Mouse (Mus musculus) spleen, adult 12 weeks (tissue): ENCODE measurements around the gene Cdkn2aip.

Source experiments
- DNase-seq: peaks from one replicate; pipeline ENCODE4 v3.0.0; 2022; ENCODE audit warnings: low spot score

Cdkn2aip gene

DNA sequence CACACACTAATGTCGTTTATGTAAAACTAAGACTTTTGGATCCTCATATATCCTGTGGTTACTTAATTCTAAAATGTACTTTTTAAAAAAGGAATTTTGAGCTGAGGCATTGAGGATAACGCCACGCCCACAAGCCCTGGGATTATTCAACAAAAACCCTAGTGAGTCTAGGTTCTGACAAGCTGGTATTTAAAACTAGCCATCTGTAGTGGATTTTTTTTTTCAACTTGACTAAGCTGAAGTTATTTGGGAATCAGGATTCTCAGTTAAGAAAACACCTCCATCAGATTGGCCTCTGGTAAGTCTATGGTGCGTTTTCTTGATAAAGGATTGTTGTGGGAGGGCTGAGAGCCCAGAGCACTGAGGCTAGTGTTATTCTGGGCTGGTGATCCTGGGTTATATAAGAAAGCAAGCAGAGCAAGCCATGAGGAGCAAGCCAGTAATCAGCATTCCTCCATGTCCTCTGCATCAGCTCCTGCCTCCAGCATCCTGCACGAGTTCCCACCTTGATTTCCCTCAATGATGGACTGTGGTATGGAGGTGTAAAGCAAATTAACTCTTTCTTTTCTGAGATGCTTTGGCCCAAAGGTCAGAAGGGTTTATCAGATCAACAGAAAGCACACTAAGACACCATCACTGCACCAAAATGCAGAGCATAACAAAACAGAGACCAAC is 18.2 kb downstream of the Cdkn2aip start:
- DNase-seq = no peak

DNA sequence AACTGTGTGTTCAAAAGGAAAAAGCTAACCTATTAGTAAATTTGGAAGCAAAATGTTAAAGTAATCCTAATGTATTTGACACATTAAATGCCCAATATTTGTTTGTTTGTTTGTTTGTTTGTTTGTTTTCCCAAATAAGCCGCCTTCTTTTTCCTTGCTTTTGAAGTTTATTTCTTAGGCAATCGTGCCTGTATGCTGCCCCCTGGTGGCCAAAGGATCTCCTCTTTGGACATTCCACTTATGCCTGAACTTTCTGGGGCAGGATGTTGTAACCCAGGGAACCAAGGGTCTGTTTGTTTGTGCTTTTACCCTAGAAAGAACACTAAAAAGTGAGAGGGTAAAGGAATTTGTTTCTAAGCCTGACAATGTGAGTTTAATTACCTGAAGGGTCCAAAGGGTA is 20.6 kb downstream of the Cdkn2aip start:
- peak; percentile 50 for DNase-seq

DNA sequence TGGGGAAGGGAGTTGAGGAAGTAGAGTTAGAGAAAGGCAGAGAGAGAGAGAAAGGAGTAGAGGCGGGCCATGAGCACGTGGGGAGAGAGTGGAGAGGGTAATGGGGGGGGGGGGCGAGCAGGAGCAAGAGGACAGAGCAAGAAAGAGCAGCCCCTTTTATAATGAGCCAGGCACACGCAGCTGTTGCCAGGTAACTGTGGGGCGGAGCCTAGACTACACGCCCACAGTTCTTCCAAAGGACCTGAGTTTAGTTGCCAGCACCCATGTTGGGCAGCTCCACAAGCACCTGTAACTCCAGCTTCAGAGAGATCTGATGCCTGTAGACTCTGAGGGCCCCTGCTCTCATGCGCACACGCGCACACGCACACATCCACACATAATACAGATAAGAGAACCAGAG is 21.9 kb downstream of the Cdkn2aip start:
- DNase-seq = no peak

DNA sequence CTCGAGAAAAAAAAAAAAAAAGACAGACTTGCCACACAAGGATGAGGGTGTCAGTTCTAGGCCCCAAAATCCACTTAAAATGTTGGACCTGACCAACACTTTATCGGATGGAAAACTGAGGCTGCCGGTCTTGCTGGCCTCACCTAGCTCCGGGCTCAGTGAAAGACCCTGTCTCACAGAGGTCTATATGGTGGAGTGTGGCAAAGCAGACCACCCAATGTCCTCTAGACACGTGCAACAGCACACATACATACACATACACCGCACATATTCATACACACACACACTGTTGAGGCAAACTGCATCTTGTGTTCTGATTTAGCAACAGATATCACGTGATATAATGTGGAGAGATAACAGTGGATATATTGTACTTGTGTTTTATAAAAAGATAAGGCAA is 22.4 kb downstream of the Cdkn2aip start:
- no peak for DNase-seq

DNA sequence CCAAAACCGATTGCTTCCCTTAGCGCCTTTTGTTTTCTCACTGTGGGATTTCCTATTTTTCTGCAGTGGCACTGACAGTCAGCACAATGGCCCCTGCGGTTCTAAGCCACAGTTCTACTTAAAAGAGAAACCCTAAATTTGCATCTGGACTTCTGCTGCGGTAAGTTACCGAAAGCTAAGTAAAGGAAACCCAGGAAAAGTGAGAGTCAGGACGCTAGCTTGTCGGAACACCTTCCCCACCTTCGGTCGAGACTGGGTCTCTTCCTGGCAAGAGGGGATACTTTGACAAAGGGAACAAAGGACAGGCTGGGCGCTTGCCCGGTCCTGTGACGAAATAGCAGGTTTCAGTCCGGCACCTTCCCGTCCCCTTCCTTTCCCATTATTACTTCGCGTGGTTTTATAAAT is 23.1 kb downstream of the Cdkn2aip start:
- DNase-seq = no peak

DNA sequence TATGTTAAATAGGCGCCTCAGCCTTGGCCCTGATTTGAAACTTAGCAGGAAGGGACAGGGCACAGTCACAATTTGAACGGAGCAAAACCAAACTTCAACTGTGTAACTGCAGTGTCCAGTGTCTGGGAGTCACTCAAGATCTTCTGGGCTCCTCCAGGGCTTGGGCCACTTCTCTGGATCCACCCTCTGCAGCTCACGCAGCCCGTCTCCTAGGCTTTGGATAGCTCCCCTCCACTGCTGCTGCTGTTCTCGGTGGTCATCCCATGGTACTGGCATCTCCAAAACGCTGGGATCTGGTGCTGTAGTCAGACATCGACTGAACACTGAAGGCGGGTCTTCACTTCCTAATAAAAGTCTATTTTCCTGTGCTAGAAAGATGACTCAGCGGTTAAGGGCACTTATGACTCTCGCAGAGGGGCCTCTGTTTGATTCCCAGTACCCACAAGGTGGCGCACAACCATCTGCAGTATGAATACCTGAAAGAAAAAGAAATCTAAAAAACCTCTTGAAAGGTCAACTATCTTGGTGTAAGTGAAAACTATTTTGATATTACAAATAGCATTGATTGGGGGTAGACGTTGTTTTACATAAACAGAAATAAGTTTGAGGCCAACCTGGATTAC is 23.9 kb downstream of the Cdkn2aip start:
- peak; percentile 10 for DNase-seq

DNA sequence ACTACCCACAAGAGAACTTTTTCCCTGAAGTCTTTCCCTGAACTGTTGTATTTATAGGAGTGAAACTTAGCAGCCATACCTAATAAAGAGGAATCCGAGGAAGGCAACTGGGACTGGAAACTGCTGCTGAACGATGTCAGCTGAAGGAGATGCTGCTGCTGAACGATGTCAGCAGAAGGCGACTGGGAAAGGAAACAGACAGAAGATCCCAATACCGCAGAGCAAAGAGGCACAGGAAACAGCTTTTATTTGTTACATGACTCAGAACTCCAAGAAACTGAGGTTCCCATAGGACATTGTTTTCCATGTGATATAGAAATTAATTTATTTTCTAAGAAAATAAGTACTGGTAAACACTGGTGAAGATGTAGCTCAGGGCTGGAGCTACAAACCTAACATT is 29.3 kb downstream of the Cdkn2aip start:
- DNase-seq = no peak

DNA sequence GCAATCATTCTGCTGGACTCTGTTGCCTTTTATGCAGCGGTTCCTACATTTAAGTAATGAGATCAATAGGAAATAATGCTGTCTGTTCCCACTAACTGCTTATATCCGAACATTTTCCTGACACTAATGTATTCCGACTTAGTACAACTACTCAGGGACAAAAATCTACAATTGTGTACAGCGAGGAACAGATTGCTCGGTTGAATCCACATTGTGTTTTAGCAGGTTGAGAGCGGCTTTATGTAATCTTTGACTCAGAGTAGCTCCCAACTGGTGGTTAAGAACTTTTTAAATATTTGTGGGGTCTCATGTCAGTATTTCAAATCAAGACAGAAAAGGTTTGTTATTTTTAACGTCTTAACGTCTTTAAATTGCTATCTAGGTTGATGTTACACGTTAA is 29.7 kb downstream of the Cdkn2aip start:
- no peak for DNase-seq

DNA sequence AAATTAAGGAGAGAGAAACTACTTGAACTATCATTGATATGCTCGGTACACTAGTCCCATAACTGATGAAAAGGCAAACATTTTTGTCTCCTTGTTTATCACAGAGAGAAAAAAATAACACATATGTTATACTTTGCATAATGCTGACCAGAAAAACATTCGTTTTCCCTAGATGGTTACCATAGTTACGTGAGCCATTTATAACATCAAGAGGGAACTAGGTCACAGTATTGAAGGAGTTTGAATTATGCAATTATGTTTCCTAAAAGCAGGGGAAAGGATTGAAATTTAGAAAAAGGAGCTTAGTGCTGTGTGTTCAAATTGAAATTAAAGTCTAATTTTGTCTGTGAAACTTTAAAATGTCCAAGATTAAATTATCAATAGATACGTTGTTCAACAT is 33.4 kb downstream of the Cdkn2aip start:
- no peak for DNase-seq

DNA sequence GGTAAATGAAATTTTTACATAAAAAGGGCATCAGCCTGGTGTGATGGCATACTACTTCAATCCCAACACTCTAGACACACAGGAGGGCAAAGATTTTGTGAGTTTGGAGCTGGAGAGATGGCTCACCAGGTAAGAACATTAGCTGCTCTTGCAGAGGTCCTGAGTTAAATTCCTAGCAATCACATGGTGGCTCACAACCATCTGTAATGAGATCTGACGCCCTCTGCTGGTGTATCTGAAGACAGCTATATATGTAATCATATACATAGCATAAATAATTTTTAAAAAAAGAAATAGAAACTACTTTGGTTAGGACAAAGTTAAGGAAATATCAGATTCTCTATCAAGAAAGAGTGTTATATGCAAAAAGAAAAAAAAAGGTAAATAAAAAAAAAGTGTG is 34.1 kb downstream of the Cdkn2aip start:
- no peak for DNase-seq

DNA sequence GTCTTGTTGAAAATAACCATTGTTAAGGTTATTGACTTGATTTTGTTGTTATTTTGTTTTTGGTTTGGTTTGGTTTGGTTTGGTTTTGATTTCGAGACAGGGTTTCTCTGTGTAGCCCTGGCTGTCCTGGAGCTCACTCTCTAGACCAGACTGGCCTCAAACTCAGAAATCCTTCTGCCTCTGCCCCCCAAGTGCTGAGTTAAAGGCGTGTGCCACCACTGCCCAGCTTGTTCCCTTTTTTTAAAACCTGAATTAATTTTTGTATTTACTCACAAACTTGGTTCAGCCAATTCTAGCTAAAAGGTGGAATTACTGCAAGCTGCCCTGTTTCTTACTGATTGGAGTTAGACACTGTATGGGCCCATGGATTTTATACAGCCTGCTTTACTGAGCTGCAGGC is 37.1 kb downstream of the Cdkn2aip start:
- no peak for DNase-seq

DNA sequence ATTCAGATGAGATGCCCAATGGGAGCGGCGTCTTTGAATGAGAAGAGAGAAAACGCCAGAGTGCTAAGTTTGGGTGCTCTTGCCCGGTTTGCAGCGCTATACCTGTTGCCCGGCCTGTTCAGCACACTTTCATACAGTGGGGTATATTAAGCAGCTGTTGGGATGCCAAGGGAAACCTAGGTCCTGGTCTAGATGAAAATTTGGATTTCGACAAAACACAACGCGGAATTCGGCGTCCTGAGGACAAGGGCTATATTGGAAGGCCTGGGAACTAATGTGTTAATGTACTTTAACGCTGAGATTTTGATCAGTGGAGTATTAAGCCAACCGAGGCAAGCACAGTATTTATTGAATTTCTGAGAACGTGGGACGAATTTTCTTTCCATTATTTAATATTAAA is 37.5 kb downstream of the Cdkn2aip start:
- no peak for DNase-seq

DNA sequence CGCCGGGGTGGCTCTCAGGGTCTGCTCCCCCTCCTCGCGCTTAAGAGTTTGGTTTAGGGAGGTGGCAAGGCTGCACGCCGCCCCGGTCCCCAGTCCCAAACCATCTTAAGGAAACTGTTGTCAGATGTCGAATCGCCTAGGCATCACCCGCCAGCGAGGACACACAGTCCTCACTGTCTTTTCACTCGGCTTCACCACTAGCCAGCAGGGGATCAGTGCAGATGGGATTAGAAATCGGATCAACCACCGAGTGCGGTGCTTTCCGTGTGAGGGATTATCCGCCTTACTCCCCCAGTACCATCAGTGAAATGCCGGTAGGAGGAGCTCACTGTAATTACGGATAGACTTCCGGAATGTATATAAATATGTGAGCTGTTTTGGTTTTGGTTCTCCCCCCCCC is 37.9 kb downstream of the Cdkn2aip start:
- peak; percentile 59 for DNase-seq

DNA sequence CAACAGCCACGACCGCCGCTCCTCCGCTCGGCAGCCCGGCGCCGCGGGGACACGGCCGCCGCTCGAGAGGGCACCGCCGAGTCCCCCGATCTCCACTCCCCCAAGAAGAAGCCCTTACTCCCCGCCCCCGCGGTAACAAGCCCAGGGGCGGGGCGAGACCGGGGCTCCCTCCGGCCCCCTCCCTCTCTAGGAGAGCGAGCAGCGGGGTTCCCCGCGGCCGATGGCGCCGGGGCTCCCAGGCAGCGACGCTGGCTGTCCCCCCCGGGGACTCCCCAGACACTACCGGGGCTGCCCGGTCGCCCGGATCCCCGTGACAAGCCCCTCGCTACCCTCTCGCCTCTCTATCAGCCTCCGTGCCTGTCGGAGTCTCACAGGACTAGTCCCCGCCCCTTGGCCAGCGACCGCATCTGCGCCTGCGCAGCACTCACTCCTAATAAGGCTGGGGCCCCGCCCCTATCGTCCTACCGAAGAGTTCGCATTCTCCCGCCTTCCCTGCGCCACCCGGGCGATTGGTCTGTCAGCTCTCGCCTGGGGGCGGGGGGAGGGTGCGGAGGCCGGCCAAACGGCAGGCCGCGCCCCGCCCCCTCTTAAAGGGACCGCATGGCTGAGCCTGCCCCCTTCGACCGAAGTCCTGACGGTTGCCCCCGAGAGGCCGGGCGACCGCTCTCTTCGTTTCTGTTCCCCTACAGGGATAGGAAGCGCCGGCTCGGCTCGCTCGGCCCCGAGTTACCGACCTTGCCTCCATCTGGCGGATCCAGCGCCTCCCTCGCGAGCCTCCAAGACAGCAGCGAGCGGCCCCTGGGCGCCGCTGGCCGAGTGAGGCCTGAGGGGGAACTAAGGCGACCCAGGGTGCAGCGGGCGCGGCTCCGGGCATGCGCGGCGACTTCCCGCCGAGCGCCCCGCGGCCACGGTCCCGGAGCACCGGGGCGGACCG is 38.7 kb downstream of the Cdkn2aip start, which contains the start of gene Ing2:
Gene Ing2, minus strand, starts transcription at position 780 of the 934 bp plus-strand sequence.
- peak; percentile 100 for DNase-seq

DNA sequence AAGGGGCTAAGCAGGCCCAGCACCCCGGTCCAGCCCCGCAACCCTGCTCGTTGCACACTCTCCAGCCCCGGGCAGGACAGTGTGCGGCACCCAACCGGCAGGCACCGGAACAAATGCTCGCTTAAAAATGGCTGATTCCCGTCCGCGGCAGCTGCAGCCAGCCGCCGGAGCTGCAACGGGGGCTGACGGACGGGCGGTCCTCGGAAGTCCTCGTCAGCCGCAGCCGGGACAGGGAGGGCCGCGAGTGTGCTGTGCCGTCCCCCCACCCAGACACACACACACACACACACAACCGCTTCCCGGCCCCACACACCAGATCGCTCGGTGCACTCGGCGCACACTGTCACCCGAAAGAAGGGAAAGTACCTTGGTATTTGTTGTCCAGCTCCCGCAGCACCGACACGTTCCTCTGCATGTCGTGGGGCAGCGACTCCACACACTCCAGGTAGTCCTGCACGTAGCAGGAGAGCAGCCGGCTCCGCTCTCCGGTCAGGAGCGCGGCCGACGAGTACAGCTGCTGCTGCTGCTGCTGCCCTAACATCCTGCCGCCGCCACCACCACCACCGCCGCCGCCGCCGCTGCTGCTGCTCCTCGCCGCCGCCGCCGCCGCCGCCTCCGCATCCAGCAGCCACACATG is 39.5 kb downstream of the Cdkn2aip start:
- no peak for DNase-seq

DNA sequence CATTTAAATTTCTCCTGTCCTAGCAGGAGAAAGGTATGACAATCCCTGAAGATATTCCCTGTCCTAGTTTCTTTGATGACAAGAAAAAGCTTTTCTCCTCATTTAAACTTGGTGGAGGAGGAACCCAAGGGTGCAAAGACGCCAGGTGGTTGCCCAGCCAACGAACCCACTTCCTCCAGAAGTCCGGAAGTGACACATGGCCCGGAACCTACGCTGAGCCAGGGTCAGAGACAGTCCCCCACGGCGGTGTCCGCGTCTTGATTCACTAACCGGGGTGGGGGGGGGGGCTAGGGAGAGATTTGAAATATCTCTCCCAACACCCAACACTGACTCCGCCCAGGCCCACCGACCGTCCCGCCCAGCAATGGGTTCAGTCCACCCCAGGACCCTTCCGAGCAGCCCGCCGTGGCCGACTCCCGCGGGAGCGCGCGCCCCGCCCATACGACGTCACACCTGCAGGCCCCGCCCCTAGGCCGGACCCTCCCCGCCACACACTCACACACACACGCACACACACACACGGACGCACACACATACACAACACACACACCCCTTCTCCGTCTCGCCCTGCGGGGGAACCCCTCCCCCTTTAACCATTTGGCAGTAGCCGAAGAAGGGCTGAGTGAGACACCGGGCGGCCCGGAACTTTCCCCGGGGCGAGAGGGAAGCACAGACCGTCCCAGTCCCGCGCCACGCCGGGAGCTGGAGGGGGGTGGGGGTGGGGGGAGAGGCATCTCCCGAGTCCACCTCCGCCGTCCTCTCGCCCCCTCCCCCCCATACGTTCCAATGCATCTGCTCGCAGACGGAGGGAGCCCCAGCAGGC is 40.2 kb downstream of the Cdkn2aip start:
- peak; percentile 82 for DNase-seq

DNA sequence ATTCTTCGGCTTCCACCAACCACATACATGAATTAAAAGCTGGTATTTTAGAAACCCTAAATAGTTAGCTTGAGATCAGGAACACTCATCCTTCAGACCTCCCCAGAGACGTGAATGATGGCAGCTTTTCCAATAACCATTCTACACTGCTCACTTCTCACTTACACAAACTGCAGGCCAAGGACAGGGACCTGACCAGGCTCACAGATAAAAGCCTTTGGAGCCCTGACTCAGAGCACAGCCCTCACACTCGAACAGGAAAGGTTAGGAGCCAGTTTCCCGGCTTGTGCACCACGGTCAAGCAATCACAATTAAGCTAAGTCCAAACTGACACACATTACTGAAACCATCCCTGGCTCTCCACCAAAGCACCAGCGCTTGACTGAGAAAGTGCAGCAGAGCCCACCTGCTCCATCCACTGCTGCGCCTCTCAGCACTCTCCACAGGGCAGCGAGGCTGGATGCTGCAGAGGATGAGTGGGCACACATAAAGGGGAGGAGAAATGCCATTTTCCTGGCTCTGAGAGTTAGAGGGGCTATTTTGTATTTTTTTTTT is 49.4 kb downstream of the Cdkn2aip start:
- no peak for DNase-seq

DNA sequence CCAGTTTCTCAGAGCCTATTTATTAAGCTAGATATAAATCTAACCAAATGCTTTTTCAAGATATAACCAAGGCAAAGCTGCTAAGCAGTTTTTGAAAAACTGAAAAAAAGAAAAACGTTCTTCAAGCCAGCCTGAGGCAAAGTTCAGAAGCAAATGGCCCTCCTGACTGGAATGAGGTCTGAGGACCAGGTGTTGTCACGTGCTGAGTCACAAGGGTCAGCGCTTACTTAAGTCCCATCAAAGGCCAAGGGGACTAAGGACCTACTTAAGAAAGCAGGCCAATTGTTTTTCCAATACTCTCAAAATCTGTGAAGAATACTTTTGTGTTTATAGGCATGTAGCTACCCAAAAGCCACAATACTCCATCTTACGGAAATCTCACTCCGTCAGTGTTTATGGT is 50.5 kb downstream of the Cdkn2aip start:
- DNase-seq = no peak

DNA sequence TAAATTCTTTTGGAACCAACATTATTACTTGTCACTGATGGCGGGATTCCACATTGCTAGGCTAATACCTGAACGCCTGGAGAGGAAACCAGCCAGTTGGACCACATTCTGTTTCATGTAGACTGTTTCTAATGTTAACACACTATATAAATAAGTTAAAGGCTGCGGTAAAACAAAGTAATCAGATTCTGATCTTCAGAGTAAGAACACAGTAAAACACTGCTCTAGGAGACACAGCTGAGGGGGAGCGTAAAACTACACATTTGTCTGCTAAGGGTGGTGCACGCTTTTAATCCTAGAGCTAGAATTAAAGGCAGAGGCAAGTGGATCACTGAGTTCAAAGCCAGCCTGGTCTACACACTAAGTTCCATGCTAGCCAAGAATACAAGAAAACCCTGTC is 51.0 kb downstream of the Cdkn2aip start:
- DNase-seq = no peak

DNA sequence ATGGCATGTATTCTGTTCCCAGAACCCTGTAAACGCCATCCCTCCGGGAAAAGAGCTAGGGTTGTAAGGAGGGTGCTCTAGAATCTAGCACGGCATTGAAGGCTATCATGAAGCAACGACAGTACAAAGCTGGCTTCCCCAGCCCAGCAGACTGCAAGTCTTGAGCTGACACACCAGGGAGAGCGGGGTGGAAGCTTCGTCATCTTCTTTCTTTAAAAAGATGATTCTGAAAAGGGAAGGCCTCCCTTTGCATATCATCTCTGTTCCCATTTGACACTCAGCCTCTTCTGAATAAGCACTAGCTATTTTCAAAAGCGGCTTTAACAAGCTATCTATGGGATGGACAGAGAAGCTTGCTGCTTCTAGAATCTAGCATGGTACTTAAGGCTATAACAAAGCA is 53.3 kb downstream of the Cdkn2aip start:
- DNase-seq = no peak

DNA sequence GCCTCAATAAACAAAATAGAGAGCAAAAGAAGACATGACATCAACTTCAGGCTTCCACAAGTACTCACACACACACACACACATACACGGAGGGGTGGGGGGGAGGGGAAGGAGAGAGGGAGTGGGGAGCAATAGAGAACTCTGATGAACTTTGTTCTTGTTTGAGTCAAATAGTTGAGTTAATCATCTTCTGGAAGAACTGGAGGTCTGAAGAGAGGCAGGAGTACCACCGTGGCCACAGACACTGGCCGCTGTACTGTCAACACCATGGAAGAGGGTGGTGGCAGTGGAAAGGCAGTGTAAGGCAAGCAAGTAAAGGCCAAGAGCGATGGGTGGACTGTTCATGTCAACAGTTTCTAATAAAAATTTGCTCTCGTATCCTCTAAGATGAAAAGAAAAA is 54.3 kb downstream of the Cdkn2aip start:
- DNase-seq = no peak
